Comparison of ENCODE assay signal across 8 mouse cellular contexts in the genomic region with DNA sequence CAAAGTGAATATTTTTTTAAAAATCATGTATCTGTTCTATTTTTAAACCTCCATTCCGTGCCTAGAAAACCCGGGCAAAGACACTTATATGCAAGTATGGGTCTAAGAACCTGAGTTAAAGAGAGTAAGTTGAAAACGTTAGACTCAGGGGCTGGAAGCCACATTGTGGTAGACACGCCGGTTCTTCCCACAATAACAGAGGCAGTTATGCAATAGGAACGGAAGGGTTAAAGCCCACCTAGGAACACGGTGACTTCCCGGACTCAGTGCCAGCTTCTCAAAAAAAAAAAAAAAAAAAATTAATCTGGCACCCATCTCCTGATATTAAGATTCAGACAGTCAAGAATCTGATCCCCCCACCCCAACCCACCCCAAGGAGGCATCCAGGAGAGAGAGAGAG.
DNase-seq lines count a peak whose midpoint lies in the region; ATAC-seq lines count a peak whose summit lies in the region.

No protein-coding gene starts in this region.

- intact Hi-C loops in heart, postnatal 14 days (cut with DNase I): no loop called here

- WGBS in heart, embryonic 14.5 days: 52% methylated on average over 8 of the region's 8 CpGs
- 39% methylated on average over 8 of the region's 8 CpGs for WGBS in embryonic facial prominence, embryonic 15.5 days
- 15% methylated on average over 8 of the region's 8 CpGs for WGBS in liver, embryonic 15.5 days (ENCODE audit: insufficient replicate concordance)

- H3K4me2 ChIP-seq in heart, embryonic 14.5 days (ENCODE audit: low read length): peak overlapping the region; percentile 53
- peak overlapping the region; percentile 22 for H3K4me2 ChIP-seq in embryonic facial prominence, embryonic 15.5 days (replicated peaks)
- H3K4me2 ChIP-seq in liver, embryonic 15.5 days: peak overlapping the region; percentile 27

- no peak overlapping the region for H3K27ac ChIP-seq in heart, embryonic 14.5 days (replicated peaks in 1 of 2; ENCODE audit: control insufficient read depth in 1 of 2, insufficient read depth in 1 of 2, low read depth in 2 of 2, low read length in 2 of 2)
- H3K27ac ChIP-seq in embryonic facial prominence, embryonic 15.5 days (replicated peaks): no peak overlapping the region
- no peak overlapping the region for H3K27ac ChIP-seq in liver, embryonic 15.5 days (replicated peaks)

- ATAC-seq in heart, embryonic 14.5 days (ENCODE audit: insufficient number of reproducible peaks, insufficient read depth, low FRiP score, low read depth): no peak
- ATAC-seq in embryonic facial prominence, embryonic 15.5 days (ENCODE audit: insufficient number of reproducible peaks, low FRiP score, low TSS enrichment, low read depth): no peak
- no peak for ATAC-seq in liver, embryonic 15.5 days (ENCODE audit: insufficient read depth)

- no peaks in the 10 kb centered on the region for H3K9me3 ChIP-seq in heart, embryonic 14.5 days (ENCODE audit: control insufficient read depth, low read length)
- H3K9me3 ChIP-seq in embryonic facial prominence, embryonic 15.5 days (replicated peaks): no peaks in the 10 kb centered on the region
- no peaks in the 10 kb centered on the region for H3K9me3 ChIP-seq in liver, embryonic 15.5 days (replicated peaks)

- H3K36me3 ChIP-seq in heart, embryonic 14.5 days (ENCODE audit: control insufficient read depth, insufficient read depth, low read length): no peaks in the 10 kb centered on the region
- H3K36me3 ChIP-seq in embryonic facial prominence, embryonic 15.5 days: no peaks in the 10 kb centered on the region
- no peaks in the 10 kb centered on the region for H3K36me3 ChIP-seq in liver, embryonic 15.5 days (replicated peaks)

- peak overlapping the region in 1 of 2 experiments; percentile 13; a peak in 1 of 4 replicates for H3K4me3 ChIP-seq in heart, embryonic 14.5 days (ENCODE audit: control insufficient read depth in 1 of 2, insufficient read depth in 1 of 2, low read depth in 1 of 2, low read length in 2 of 2)
- H3K4me3 ChIP-seq in embryonic facial prominence, embryonic 15.5 days (replicated peaks): peak overlapping the region; percentile 21; the same call in 1 of the 2 replicates
- no peak overlapping the region for H3K4me3 ChIP-seq in liver, embryonic 15.5 days (replicated peaks)

- no peaks in the 10 kb centered on the region; a peak in 1 of 4 replicates for H3K4me1 ChIP-seq in heart, embryonic 14.5 days (ENCODE audit: control insufficient read depth in 2 of 2, insufficient read depth in 2 of 2, low read length in 2 of 2)
- no peaks in the 10 kb centered on the region for H3K4me1 ChIP-seq in embryonic facial prominence, embryonic 15.5 days
- H3K4me1 ChIP-seq in liver, embryonic 15.5 days (replicated peaks): no peaks in the 10 kb centered on the region

- no peaks in the 10 kb centered on the region for H3K27me3 ChIP-seq in heart, embryonic 14.5 days (ENCODE audit: control insufficient read depth, insufficient read depth, low read length)
- no peaks in the 10 kb centered on the region for H3K27me3 ChIP-seq in embryonic facial prominence, embryonic 15.5 days
- no peaks in the 10 kb centered on the region for H3K27me3 ChIP-seq in liver, embryonic 15.5 days

- DNase-seq in heart, postnatal 14 days: no peak
- DNase-seq in 416B (ENCODE audit: low read depth): peak; percentile 34
- no peak for DNase-seq in layer of hippocampus, postnatal 10 days (ENCODE audit: low spot score in 2 of 2)
- DNase-seq in ovary, postnatal 10 days (ENCODE audit: low spot score): no peak
- DNase-seq in left cerebral cortex, adult 18-20 months (ENCODE audit: low spot score in 2 of 2): no peak

- peak overlapping the region; percentile 34; the same call in 1 of the 2 replicates for H3K9ac ChIP-seq in heart, embryonic 14.5 days (ENCODE audit: low read length)
- no peak overlapping the region for H3K9ac ChIP-seq in embryonic facial prominence, embryonic 15.5 days
- no peak overlapping the region for H3K9ac ChIP-seq in liver, embryonic 15.5 days
